Mouse (Mus musculus): ENCODE results near the gene Dtx3. TPM values are rescaled to one million over a fixed set of nuclear protein-coding genes. Genes with fewer than 3 reads are reported as not detected.
A peak's percentile ranks its signal among the peaks of the same experiment; 100 is the strongest.

The Dtx3 gene
- polyA plus RNA-seq, 1 experiment from 2014 or later = 158 TPM

DNA sequence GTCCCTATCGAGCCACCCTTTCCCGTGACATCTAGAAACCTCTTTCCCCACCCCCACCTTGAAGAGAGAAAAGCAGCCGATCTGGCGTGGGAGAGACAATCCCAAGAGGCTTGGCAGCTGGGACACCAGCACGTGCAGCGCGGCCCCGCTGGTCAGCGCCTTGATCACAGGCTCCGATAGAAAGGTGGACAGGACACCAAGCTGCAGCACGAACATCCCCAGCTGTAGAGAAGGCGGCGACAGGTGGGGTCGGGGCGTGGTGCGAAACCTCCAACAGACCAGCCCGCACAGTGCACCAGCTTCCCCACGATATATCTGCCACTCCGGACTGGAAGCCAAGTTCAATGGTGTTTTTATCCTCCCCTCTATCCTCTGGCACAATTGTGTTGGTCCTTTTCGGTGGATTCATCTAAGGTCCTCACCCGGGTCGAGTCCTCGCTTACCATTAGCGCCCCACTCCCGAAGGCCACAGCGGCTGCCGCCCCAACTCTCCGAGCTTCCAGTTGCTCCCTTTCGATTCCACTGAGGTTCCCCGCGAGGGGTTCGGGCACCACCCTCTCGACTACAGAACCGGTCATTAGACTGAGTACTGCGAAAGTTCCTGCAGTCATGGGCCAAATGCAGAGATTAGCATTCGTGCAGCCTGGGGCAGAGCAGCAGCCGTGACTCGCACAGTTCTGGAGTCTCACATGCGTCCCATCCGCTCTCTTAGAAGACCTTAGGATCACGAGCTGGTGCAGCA lies 17.1 kb downstream of the Dtx3 start:
- Histone ChIP-seq H3K36me3 (ENCODE audit: control insufficient read depth, insufficient read depth, low read length) (no peaks in the 10 kb centered on the region), H3K4me2 (replicated peaks; ENCODE audit: low read depth, low read length) (peak overlapping the region; percentile 46), H3K4me1 (replicated peaks; ENCODE audit: control insufficient read depth, insufficient read depth, low read length) (peaks cover 13% of the 10 kb centered on the region), H3K27ac (ENCODE audit: low read depth, low read length) (no peak overlapping the region), H3K9me3 (ENCODE audit: control insufficient read depth, low read length) (no peaks in the 10 kb centered on the region), H3K4me3 (ENCODE audit: low read depth, low read length) (peak overlapping the region; percentile 19; the same call in 1 of the 2 replicates), H3K9ac (ENCODE audit: low read depth, low read length) (no peak overlapping the region), H3K27me3 (ENCODE audit: control insufficient read depth, insufficient read depth, low read length) (peaks cover 48% of the 10 kb centered on the region)
- ATAC-seq (ENCODE audit: low FRiP score) (peak; percentile 13; the same call in 1 of the 2 replicates), DNase-seq (ENCODE audit: low spot score) (peak; percentile 49)
- 4% methylated on average over 41 of the region's 41 CpGs for WGBS

DNA sequence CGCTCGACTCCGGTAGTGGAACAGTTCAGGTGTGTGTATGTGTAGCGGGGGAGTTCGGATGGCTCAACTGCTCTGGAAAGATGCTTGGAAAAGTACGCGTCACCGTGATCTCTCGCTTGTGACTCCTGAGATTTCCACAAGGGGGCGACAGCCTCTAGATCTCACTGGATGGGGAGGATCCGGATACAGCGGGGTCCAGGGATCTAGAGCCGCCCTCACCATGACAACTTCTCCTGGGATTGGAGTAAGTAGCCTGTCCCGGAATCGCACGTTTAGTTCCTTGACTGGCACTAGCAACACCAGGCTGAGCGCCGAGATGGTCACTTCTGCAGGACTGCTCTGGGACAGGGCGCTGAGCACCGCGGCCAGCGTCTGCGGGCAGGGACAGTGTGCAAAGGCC lies 17.8 kb downstream of the Dtx3 start:
- WGBS = 2% methylated on average over 23 of the region's 23 CpGs

DNA sequence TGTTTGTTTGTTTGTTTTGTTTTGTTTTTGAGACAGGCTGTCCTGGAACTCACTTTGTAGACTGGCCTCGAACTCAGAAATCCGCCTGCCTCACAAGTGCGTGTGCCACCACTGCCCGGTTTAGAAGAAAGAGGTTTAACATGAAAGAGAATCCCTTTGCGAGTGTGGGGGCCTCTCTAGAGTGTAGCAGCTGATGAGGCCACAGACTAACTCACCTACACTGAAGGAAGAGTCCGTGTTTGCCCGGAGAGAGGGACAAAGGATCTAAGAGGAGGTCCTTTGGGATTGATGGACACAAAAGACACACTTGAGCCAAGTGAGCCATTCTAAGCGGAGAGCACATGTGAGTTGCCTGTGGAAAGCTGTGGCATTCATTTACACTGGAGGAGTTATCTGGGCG lies 18.3 kb downstream of the Dtx3 start:
- Histone ChIP-seq H3K4me2 (replicated peaks; ENCODE audit: low read depth, low read length) (no peak overlapping the region), H3K9me3 (ENCODE audit: control insufficient read depth, low read length) (no peaks in the 10 kb centered on the region), H3K27ac (ENCODE audit: low read depth, low read length) (no peak overlapping the region), H3K4me1 (replicated peaks; ENCODE audit: control insufficient read depth, insufficient read depth, low read length) (peaks cover 13% of the 10 kb centered on the region), H3K9ac (ENCODE audit: low read depth, low read length) (no peak overlapping the region), H3K27me3 (ENCODE audit: control insufficient read depth, insufficient read depth, low read length) (peaks cover 48% of the 10 kb centered on the region), H3K4me3 (ENCODE audit: low read depth, low read length) (no peak overlapping the region), H3K36me3 (ENCODE audit: control insufficient read depth, insufficient read depth, low read length) (no peaks in the 10 kb centered on the region)
- whole genome bisulfite sequencing = 24% methylated on average over 9 of the region's 9 CpGs
- DNase-seq (ENCODE audit: low spot score) (no peak), ATAC-seq (ENCODE audit: low FRiP score) (peak; percentile 3; the same call in 1 of the 2 replicates)

More for the DNA sequence above, 17.8 kb downstream of the Dtx3 start:
- H3K36me3 ChIP-seq (ENCODE audit: control insufficient read depth, insufficient read depth, low read length) = no peaks in the 10 kb centered on the region
- H3K4me1 ChIP-seq (replicated peaks; ENCODE audit: control insufficient read depth, insufficient read depth, low read length) = peaks cover 13% of the 10 kb centered on the region
- H3K4me2 ChIP-seq (replicated peaks; ENCODE audit: low read depth, low read length) = peak overlapping the region; percentile 46
- no peak overlapping the region for H3K27ac ChIP-seq (ENCODE audit: low read depth, low read length)
- peaks cover 48% of the 10 kb centered on the region for H3K27me3 ChIP-seq (ENCODE audit: control insufficient read depth, insufficient read depth, low read length)
- H3K9me3 ChIP-seq (ENCODE audit: control insufficient read depth, low read length) = no peaks in the 10 kb centered on the region
- H3K9ac ChIP-seq (ENCODE audit: low read depth, low read length) = no peak overlapping the region
- DNase-seq (ENCODE audit: low spot score) (peak; percentile 95), ATAC-seq (ENCODE audit: low FRiP score) (peak; percentile 67)
- H3K4me3 ChIP-seq (ENCODE audit: low read depth, low read length) = peak overlapping the region; percentile 19; the same call in 1 of the 2 replicates

DNA sequence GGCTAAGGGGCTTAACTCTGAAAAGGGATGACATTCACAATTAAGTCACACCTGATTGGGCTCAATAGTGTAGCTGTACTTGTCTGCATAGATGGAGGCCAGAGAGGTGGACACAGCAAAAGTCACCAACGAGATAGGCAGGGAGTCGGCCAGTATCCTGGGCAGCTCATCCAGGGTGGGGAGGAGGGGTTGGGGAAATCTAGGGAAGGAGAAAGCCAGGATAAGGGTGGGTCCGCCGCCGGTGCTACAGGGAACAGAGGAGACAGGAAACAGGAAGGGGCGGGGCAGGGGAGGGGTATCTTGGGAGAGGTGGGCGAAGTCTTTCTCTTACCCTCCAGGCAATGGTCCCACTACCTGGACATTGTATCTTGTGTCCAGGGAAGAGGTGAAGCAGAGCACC lies 18.8 kb downstream of the Dtx3 start:
- Histone ChIP-seq H3K9me3 (ENCODE audit: control insufficient read depth, low read length) (no peaks in the 10 kb centered on the region), H3K9ac (ENCODE audit: low read depth, low read length) (no peak overlapping the region), H3K27ac (ENCODE audit: low read depth, low read length) (no peak overlapping the region), H3K4me2 (replicated peaks; ENCODE audit: low read depth, low read length) (no peak overlapping the region), H3K4me1 (replicated peaks; ENCODE audit: control insufficient read depth, insufficient read depth, low read length) (peaks cover 13% of the 10 kb centered on the region), H3K4me3 (ENCODE audit: low read depth, low read length) (no peak overlapping the region), H3K27me3 (ENCODE audit: control insufficient read depth, insufficient read depth, low read length) (peaks cover 51% of the 10 kb centered on the region), H3K36me3 (ENCODE audit: control insufficient read depth, insufficient read depth, low read length) (no peaks in the 10 kb centered on the region)
- ATAC-seq (ENCODE audit: low FRiP score) (no peak), DNase-seq (ENCODE audit: low spot score) (no peak)
- WGBS = 5% methylated on average over 7 of the region's 7 CpGs

DNA sequence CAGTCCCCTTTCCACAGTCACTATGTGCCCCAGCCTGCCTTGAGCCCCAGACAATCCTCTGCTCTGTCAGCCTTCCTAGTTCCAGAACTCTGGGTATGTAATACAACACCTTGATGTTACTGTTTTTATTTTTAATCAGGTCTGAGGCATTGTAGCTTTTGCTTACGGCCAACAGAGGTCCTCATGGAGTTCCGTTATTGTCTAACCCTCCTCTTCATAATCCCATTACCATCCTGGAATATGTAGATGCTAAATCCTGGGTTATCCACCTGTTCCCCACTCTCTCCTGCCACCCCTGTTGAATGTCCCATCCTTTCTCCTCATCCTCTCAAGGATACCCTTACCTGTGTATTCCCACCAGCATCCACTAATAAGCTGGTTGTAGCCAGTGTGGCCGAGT lies 19.3 kb downstream of the Dtx3 start:
- DNase-seq (ENCODE audit: low spot score) = no peak
- Histone ChIP-seq H3K9me3 (ENCODE audit: control insufficient read depth, low read length) (no peaks in the 10 kb centered on the region), H3K36me3 (ENCODE audit: control insufficient read depth, insufficient read depth, low read length) (no peaks in the 10 kb centered on the region), H3K27me3 (ENCODE audit: control insufficient read depth, insufficient read depth, low read length) (peaks cover 52% of the 10 kb centered on the region), H3K4me1 (replicated peaks; ENCODE audit: control insufficient read depth, insufficient read depth, low read length) (peaks cover 13% of the 10 kb centered on the region), H3K9ac (ENCODE audit: low read depth, low read length) (no peak overlapping the region), H3K4me2 (replicated peaks; ENCODE audit: low read depth, low read length) (no peak overlapping the region), H3K27ac (ENCODE audit: low read depth, low read length) (no peak overlapping the region), H3K4me3 (ENCODE audit: low read depth, low read length) (no peak overlapping the region)
- no peak for ATAC-seq (ENCODE audit: low FRiP score)
- 30% methylated on average over 3 of the region's 3 CpGs for WGBS

DNA sequence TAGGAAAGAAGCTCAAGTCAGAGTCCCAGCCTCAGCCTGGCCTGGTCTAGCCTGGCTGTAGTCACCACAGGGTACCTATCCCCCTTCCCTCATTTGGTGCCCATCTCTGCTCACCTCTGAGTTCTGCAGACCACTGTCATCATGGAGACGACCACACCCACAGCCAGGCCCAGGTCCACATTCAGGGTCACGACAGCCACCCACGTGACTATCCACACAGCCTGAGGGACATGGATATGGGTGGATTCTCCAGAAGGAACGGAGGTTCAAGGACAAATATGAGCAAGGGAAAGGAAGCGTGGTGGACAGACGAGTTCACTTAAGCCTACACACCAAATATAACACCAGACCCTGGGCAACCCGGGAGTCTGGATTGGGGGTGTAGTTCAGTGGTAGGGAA lies 21.4 kb downstream of the Dtx3 start:
- DNase-seq (ENCODE audit: low spot score) = no peak
- H3K9ac ChIP-seq (ENCODE audit: low read depth, low read length) = no peak overlapping the region

DNA sequence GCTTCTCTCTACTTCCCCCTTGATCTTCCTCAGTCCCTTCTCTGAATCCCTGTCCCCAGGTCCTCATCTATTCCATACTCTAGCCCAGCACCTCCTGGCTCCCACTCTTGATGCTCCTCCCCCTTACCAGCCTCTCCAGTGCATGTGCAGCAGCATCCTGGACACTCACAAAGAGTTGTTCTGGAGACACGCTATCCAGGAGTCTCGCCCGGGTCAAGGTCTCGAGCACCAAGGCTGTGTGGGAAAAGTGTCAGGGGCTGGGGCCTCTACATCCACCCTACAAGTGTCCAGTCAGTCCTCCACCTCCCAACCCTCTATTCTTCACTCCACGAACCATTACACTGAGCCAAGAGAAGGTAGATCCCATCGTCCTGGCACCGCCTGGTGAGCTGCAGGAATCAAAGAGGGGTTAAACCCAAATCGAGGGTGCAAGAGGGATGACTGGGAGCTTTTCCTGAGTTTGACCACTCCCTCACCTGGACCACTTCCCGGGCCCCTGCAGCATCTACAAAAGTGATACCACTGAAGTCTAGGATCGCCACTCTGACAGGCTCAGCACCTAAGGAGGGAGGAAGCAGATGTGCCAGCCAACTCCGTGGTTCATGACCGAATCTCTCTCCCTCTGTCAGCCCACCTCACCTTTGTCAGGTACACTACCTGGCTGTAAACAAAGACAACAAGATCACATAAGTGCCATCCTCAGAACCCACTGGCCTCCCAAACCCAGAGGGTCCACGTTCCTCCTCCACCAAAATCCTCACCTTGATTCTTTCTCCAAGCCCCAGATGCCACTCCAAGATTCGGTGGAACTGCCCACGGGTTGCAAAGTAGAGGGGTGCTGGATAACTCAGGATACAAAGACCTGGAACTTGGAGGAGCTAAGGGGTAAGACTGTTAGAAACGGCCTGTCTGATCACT lies 22.1 kb downstream of the Dtx3 start:
- WGBS = 85% methylated on average over 16 of the region's 16 CpGs
- Histone ChIP-seq H3K9ac (ENCODE audit: low read depth, low read length) (no peak overlapping the region), H3K9me3 (ENCODE audit: control insufficient read depth, low read length) (no peaks in the 10 kb centered on the region), H3K27me3 (ENCODE audit: control insufficient read depth, insufficient read depth, low read length) (peaks cover 49% of the 10 kb centered on the region), H3K4me1 (replicated peaks; ENCODE audit: control insufficient read depth, insufficient read depth, low read length) (peaks cover 13% of the 10 kb centered on the region; the same call in 1 of the 2 replicates), H3K27ac (ENCODE audit: low read depth, low read length) (no peak overlapping the region), H3K4me2 (replicated peaks; ENCODE audit: low read depth, low read length) (no peak overlapping the region), H3K36me3 (ENCODE audit: control insufficient read depth, insufficient read depth, low read length) (no peaks in the 10 kb centered on the region), H3K4me3 (ENCODE audit: low read depth, low read length) (no peak overlapping the region)
- ATAC-seq (ENCODE audit: low FRiP score) = no peak
- DNase-seq (ENCODE audit: low spot score) = no peak

More for the DNA sequence above, 21.4 kb downstream of the Dtx3 start:
- H3K4me3 ChIP-seq (ENCODE audit: low read depth, low read length) = no peak overlapping the region
- H3K4me1 ChIP-seq (replicated peaks; ENCODE audit: control insufficient read depth, insufficient read depth, low read length) = peaks cover 16% of the 10 kb centered on the region
- H3K9me3 ChIP-seq (ENCODE audit: control insufficient read depth, low read length) = no peaks in the 10 kb centered on the region
- H3K27ac ChIP-seq (ENCODE audit: low read depth, low read length) = no peak overlapping the region
- H3K27me3 ChIP-seq (ENCODE audit: control insufficient read depth, insufficient read depth, low read length) = peaks cover 51% of the 10 kb centered on the region
- H3K36me3 ChIP-seq (ENCODE audit: control insufficient read depth, insufficient read depth, low read length) = no peaks in the 10 kb centered on the region
- no peak for ATAC-seq (ENCODE audit: low FRiP score)
- WGBS = 90% methylated on average over 7 of the region's 7 CpGs
- no peak overlapping the region for H3K4me2 ChIP-seq (replicated peaks; ENCODE audit: low read depth, low read length)

DNA sequence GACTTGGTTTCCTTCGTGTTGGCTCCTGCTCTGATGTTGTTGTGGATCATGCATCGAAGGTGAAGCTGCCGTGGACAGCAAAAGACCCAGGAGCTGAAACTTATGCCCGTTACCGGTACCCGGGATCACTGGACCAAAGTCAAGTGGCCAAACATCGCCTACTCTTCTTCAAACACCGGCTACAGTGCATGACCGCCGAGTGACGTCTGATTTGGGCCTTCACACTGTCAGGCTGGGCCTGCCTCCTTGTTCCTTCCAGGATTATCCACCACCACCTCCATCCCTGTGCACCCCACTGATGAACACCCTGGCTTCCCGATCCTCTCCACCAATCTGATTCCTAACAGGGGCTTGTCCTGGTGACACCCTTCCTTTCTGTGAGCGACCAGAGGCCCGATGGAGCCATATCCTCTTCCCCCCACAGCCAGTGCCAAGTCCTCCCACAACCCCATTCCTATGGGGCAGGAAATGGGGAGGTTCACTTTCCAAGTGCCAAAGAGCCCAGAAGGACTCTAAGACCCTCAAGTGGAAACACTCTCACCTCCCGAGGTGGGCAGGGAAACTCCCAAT lies 23.8 kb downstream of the Dtx3 start:
- no peak overlapping the region for H3K4me3 ChIP-seq (ENCODE audit: low read depth, low read length)
- H3K4me1 ChIP-seq (replicated peaks; ENCODE audit: control insufficient read depth, insufficient read depth, low read length) = peaks cover 6% of the 10 kb centered on the region; the same call in 1 of the 2 replicates
- H3K9me3 ChIP-seq (ENCODE audit: control insufficient read depth, low read length) = no peaks in the 10 kb centered on the region
- peaks cover 54% of the 10 kb centered on the region for H3K27me3 ChIP-seq (ENCODE audit: control insufficient read depth, insufficient read depth, low read length)
- no peak for ATAC-seq (ENCODE audit: low FRiP score)
- no peak overlapping the region for H3K27ac ChIP-seq (ENCODE audit: low read depth, low read length)
- no peaks in the 10 kb centered on the region for H3K36me3 ChIP-seq (ENCODE audit: control insufficient read depth, insufficient read depth, low read length)
- H3K9ac ChIP-seq (ENCODE audit: low read depth, low read length) = no peak overlapping the region
- WGBS = 90% methylated on average over 15 of the region's 15 CpGs
- DNase-seq (ENCODE audit: low spot score) = no peak
- no peak overlapping the region for H3K4me2 ChIP-seq (replicated peaks; ENCODE audit: low read depth, low read length)
